Mouse (Mus musculus) inflammation-experienced regulatory T-cells, adult 6 months (primary cell): Measurements from ENCODE around the gene Serp1. TPM values are rescaled to one million over a fixed set of nuclear protein-coding genes. Genes with fewer than 3 reads are reported as not detected.
A peak's percentile ranks its signal among the peaks of the same experiment; 100 is the strongest.

Source experiments
- ATAC-seq: one replicate; pipeline ENCODE4 v1.8.0; 2017
- polyA plus RNA-seq, 3 experiments: library from polyadenylated mRNA; unstranded; fragments of 100-300 nt; shearing (Covaris generic); gene quantifications; one replicate each; pipeline ENCODE4 v1.2.1; 2017

The Serp1 gene
- polyA plus RNA-seq, result 10 to 100 TPM; 40.4 to 51.7 (median 46.0) TPM

DNA sequence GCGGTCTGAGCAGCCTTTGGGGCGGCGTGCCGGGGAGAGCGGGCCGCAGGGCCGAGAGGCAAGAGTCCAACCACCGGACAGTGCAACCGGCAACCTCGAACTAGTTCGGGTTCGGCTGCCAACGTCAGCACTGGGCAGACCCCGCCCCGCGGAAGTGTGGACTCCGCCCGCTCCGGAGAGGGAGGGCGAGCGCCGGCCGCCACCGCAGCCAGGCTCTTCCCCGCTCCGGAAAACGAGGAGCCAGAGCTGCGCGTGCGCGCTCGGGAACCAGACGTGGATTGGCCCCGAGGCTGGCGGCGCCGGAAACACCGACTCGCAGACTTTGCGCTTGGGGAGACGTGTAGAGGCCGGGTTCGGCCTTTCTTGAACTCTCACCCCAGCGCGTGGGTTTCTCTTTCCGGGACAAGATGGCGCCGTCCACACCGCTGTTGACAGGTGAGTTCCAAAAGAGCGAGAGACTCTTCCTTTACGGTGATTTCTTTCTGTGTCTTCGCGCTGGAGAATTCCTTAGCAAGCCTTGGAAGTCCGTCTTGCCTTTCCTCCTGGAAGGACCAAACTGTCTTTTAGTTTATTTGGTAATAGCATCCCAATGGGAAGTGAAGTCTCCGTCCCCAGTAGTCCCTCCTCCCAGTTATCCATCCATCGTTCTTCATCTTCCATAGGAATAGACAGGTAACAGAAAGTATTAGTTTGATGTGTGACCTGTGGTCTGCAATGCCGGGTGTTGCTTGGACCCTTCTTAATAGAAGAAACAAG lies at the start of gene Serp1, which contains the start of gene Eif2a:
Gene Serp1, minus strand, starts transcription at position 241 of the 756 bp plus-strand sequence.
Gene Eif2a, plus strand, starts transcription at position 170 of the 756 bp plus-strand sequence.
- peak; percentile 94 for ATAC-seq

DNA sequence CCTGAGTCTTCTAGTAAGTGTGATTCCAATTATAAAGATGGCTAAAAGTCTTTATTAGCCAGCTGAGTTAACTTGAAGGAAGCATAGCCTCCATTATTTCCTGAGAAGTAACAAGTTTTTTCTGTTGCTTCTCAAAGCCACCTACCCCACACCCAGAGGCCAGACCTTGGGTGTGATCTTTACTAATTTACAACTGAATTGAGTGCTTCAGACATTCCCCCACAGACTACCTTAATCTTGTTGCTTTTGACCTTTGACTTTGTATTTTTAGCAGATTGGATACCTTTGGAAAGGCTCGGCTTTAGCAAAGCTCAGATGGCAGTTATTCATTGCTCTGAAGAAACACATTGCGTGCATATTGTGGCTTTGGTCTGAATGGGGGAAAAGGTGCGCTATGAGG lies 45.1 kb upstream of the Serp1 start:
- no peak for ATAC-seq

GRCm38 (mm10) chr3:58561437-58561836 lies 35.7 kb upstream of the Serp1 start:
- ATAC-seq, result no peak

GRCm38 (mm10) chr3:58559887-58560286 lies 34.2 kb upstream of the Serp1 start:
- no peak for ATAC-seq

GRCm38 (mm10) chr3:58556649-58557048 lies 31.0 kb upstream of the Serp1 start:
- ATAC-seq, result no peak

DNA sequence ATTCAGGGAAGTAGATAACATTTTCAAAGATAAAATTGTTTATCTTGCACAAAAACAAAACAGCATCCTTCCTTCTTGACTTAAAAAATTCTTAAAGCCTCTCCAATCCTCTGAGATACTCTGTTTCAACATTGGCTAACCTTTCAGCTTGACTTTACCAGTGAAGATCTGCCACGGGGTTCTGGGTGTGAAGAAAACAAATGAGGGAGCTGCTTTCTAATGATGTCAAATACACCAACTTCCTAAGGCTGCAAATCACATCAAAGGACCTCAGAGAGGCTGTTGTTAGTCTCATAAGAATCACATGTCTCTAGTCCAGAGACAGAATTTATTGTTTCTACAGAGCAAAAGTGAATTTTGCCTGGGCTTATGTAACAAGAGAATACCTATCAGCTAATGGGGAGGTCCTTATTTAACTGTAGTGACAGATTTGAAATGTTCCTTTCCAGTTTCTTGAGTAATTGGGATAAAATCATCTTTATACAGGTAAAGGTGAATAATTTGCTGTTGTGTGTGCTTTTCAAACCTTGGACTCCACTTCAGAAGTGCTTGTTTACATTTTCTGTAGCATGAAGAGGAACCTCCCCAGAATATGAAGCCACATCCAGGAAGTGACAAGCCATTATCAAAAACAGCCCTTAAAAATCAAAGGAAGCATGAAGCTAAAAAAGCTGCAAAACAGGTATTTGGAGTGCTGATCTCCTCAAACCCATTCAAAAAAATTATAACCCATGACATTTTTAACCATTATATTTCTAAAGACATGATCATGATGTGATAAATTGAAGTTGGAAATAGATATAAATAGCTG lies 26.5 kb upstream of the Serp1 start:
- ATAC-seq, result peak; percentile 84

GRCm38 (mm10) chr3:58536573-58536972 lies 10.9 kb upstream of the Serp1 start:
- no peak for ATAC-seq

DNA sequence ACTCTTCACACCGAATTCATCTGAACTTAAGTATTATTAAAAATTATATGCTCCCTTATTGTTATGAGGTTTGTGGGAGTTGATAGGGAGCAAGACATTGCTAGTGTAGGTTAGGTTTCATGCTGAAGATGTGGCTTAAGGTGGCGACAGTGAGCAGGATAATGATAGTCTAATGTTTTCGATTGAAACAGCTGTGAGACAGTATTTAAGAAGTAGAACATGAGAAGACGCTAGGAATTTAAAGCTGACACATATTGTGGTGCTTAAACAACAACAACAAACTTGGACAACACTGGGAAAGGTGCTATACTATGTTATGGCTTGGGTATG lies 681 bp upstream of the Serp1 start:
- no peak for ATAC-seq

DNA sequence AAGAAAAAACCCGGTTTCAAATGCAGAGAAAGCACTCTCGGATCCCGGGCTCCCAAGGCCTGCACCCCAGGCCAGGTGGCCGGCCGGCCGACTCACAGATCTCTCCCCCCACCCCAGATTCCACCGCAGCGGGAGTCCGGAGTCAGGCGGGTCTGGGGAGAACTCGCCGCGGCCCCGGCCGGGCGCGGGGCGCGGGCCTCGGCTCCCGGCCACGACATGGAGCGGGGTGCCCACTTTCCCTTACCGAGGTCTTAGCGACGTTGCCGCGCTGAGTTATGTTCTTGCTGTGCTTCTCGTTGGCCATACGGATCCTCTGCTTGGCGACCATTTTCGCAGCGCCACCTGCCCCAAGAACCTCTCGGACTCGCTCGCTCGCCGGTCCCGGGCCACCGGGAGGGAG lies 526 bp downstream of the Serp1 start:
- no peak for ATAC-seq

- no peak for ATAC-seq
Measured at GRCm38 (mm10) chr3:58524246-58524645, 1.4 kb downstream of the Serp1 start.

DNA sequence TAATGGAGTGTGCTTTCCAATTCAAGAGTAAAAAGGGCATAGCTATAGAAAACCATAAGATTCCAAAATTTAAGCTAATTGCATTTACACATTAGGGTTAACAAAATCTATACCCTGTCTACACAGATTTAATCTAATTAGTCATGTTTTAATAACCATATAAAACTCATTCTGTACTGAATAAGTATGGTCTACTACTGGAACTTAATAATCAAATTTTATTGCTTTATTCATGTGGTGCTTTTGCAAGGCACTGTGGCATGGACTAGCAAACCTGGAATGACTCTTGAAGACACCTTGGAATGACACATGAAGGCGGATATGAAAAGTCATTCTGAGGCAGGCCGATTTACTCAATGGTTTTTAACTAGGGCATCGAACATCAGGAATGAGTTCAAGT lies 2.3 kb downstream of the Serp1 start:
- ATAC-seq, result no peak

DNA sequence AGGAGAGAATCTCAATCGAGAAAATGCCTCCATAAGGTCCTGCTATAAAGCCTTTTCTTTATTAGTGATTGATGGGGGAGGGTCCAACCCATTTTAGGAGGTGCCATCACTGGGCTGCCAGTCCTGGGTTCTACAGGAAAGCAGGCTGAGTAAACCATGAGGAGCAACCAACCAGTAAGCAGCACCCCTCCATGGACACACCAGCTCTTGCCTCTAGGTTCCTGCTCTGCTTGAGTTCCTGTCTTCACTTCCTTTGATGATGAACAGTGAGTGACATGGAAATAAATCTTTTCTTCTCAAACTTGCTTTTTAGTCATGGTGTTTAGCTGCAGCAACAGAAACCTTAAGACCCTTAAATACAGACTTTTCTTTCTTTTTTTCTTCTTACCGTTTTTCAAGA lies 4.3 kb downstream of the Serp1 start:
- ATAC-seq, result no peak

DNA sequence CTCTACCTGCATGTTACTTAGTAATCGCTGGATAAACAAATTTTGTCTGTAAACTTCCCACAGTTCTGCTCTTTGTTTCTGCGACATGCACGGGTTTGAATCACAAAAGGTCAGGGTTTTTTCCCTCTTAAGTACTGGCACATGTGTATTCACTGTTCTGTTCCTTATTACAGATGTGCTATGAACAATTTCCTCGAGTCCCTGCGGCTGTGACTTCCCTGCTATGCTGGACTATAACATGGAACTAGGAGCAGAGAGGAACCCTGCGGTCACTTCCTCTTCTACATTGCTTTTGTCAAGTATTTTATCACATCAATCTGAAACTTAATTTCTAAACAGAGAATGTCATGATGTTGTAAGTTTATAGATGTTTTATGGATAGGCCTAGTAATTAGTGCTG lies 5.4 kb downstream of the Serp1 start:
- ATAC-seq, result no peak

GRCm38 (mm10) chr3:58519536-58519935 lies 6.2 kb downstream of the Serp1 start:
- ATAC-seq, result no peak

- ATAC-seq, result no peak
Measured at GRCm38 (mm10) chr3:58518962-58519361, 6.7 kb downstream of the Serp1 start.

DNA sequence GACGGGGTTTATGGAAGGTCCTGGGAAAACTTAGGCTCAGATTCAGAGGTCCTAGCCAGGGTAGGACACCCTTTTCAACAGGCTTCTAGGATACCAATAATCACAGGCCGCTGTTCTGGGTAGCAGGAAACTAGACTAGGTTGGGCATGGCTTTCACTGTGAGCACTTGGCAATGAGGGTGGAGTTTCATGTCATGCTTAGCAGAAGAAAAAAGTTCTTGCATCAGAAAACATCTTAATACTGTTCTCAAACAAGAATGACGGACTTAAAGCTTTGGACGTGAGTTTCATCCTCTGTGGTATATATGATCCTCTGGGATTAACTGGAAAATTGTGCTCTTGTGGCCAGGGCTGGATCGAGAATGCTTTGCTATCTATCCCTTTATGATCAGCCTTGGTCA lies 7.9 kb downstream of the Serp1 start:
- ATAC-seq, result peak; percentile 38

- peak; percentile 85 for ATAC-seq
Measured at GRCm38 (mm10) chr3:58517258-58517657, 8.4 kb downstream of the Serp1 start.

GRCm38 (mm10) chr3:58516602-58516976 lies 9.1 kb downstream of the Serp1 start:
- peak; percentile 50 for ATAC-seq

GRCm38 (mm10) chr3:58515947-58516601 lies 9.6 kb downstream of the Serp1 start:
- no peak for ATAC-seq

DNA sequence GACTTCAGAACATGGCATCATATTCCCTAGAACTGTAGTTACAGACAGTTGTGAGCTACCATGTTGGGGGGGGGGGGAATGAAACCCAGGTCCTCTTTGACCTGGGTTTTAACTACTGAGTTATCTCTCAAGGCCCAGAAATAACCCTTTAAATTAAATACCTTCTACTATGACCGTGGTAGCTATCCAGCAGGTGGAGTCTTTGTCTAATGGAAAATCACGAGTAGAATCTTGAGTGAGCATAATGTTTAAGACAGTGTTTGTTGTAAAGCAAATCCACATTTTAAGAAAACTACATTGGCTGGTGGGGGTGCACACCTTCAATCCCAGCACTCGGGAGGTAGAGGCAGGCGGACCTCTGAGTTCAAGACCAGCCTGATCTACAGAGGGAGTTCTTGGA lies 12.2 kb downstream of the Serp1 start:
- no peak for ATAC-seq

GRCm38 (mm10) chr3:58512740-58513139 lies 13.0 kb downstream of the Serp1 start:
- no peak for ATAC-seq

DNA sequence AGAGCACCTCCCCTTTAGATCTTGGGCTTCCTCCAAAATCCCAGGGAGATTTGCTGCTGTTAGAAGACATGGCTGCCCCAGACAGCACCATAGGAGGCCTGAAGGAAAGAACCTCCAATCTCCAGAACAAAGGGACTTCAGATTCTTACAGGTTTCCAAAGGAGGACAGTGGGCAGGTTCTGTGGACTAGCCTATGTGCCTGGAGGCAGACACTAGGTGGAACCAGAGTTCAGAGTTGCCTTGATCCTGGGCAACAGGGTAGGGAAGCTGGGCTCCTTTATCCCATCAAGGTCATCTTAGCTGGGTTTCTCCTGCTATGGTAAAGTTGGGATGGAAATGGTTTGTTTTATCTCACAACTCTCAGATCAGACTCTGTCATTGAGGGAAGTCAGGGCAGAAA lies 14.1 kb downstream of the Serp1 start:
- no peak for ATAC-seq

- no peak for ATAC-seq
Measured at GRCm38 (mm10) chr3:58508020-58508750, 17.5 kb downstream of the Serp1 start.
